Comparison of ENCODE assay signal across 10 mouse cellular contexts in the genomic region with DNA sequence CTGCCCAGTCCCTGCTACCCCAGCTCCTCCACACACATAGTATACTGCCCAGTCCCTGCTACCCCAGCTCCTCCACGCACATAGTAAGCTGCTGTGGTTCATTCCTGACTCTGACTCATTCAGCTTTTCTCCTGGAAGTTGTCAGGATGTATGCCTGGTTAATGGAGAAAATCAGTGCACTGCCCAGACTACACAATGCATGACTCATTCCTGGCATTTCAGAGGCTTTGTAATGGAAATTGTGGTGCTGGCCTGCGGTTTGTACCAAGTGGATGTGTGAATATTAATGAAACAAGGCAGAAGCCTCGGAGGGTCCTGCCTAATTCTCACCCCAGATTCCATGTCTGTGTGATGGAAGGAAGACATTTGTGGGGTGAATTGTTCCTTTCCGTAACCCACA.
DNase-seq lines count a peak whose midpoint lies in the region; ATAC-seq and TF ChIP-seq lines count a peak whose summit lies in the region.
"Had no signal": no experiment of that assay in that cellular context is flagged by ENCODE, and none has a peak within 500 bp of the region (broad histone marks: within the 10 kb centered on the region; RNA-seq: fewer than 3 reads in every experiment).

No protein-coding gene starts in this region.

- 29% methylated on average over 4 of the region's 4 CpGs for WGBS in heart, embryonic 14.5 days
- WGBS in forebrain, embryonic 12.5 days = 9% methylated on average over 4 of the region's 4 CpGs
- 18% methylated on average over 4 of the region's 4 CpGs for WGBS in midbrain, postnatal 0 days

- H3K36me3 ChIP-seq in heart, embryonic 14.5 days (ENCODE audit: control insufficient read depth, insufficient read depth, low read length) = peaks cover 3% of the 10 kb centered on the region; the same call in 1 of the 2 replicates
- H3K36me3 ChIP-seq in forebrain, embryonic 12.5 days (replicated peaks) = no peaks in the 10 kb centered on the region
- H3K36me3 ChIP-seq in midbrain, postnatal 0 days (ENCODE audit: insufficient read depth, low read length) = no peaks in the 10 kb centered on the region
- H3K36me3 ChIP-seq: G1E had no signal

- in situ Hi-C loops in Patski (cut with MboI; ENCODE audit: low pct_unique_long_range_greater_than_20kb) = no loop called here

- no peak for TF ChIP-seq CTCF in Patski (IDR thresholded peaks at IDR 0.05)
- TF ChIP-seq CTCF in midbrain, postnatal 0 days (IDR thresholded peaks at IDR 0.05) = no peak

- POLR2A ChIA-PET in Patski (lab: Charles Lee) = no interaction called here

- peak overlapping the region; percentile 31 to 72 for H3K27ac ChIP-seq in heart, embryonic 14.5 days (replicated peaks in 1 of 2; ENCODE audit: control insufficient read depth in 1 of 2, insufficient read depth in 1 of 2, low read depth in 2 of 2, low read length in 2 of 2)
- H3K27ac ChIP-seq in forebrain, embryonic 12.5 days = 0 out of 2 replicates have a peak overlapping the region, but pooled peaks have one; percentile 56
- H3K27ac ChIP-seq in midbrain, postnatal 0 days (ENCODE audit: low read depth, low read length) = no peak overlapping the region

- H3K4me1 ChIP-seq in heart, embryonic 14.5 days (ENCODE audit: control insufficient read depth in 2 of 2, insufficient read depth in 2 of 2, low read length in 2 of 2) = peaks cover 24 to 41% of the 10 kb centered on the region in 2 experiments
- H3K4me1 ChIP-seq in forebrain, embryonic 12.5 days = peaks cover 17% of the 10 kb centered on the region
- 0 out of 2 replicates have a peak, but pooled peaks cover 4% of the 10 kb centered on the region for H3K4me1 ChIP-seq in midbrain, postnatal 0 days (ENCODE audit: insufficient read depth, low read length)

- ATAC-seq in heart, embryonic 14.5 days (ENCODE audit: insufficient number of reproducible peaks, insufficient read depth, low FRiP score, low read depth) = peak; percentile 39; the same call in 1 of the 2 replicates
- peak; percentile 98 for ATAC-seq in Patski
- peak; percentile 81; the same call in 1 of the 2 replicates for ATAC-seq in forebrain, embryonic 12.5 days (ENCODE audit: low FRiP score)
- 0 out of 2 replicates have a peak, but pooled peaks have one; percentile 34 for ATAC-seq in midbrain, postnatal 0 days (ENCODE audit: low FRiP score)

- H3K4me2 ChIP-seq in heart, embryonic 14.5 days (ENCODE audit: low read length) = no peak overlapping the region
- H3K4me2 ChIP-seq in forebrain, embryonic 12.5 days = no peak overlapping the region
- no peak overlapping the region for H3K4me2 ChIP-seq in midbrain, postnatal 0 days (ENCODE audit: low read depth, low read length, poor library complexity, severe bottlenecking)

- H3K9ac ChIP-seq in heart, embryonic 14.5 days (ENCODE audit: low read length) = no peak overlapping the region
- H3K9ac ChIP-seq in forebrain, embryonic 12.5 days = no peak overlapping the region
- no peak overlapping the region for H3K9ac ChIP-seq in midbrain, postnatal 0 days (replicated peaks; ENCODE audit: low read length, poor library complexity, severe bottlenecking)

- H3K27me3 ChIP-seq in heart, embryonic 14.5 days (ENCODE audit: control insufficient read depth, insufficient read depth, low read length) = no peaks in the 10 kb centered on the region
- H3K27me3 ChIP-seq in Patski = no peaks in the 10 kb centered on the region
- no peaks in the 10 kb centered on the region for H3K27me3 ChIP-seq in forebrain, embryonic 12.5 days
- H3K27me3 ChIP-seq in midbrain, postnatal 0 days (ENCODE audit: insufficient read depth, low read length) = no peaks in the 10 kb centered on the region

- CTCF ChIA-PET in Patski (lab: Charles Lee) = no interaction called here

- DNase-seq in heart, adult 9 months (ENCODE audit: low spot score in 2 of 2) = no peak
- DNase-seq in Patski (ENCODE audit: low read depth, low spot score) = peak; percentile 93
- DNase-seq in midbrain, postnatal 0 days (ENCODE audit: low spot score) = peak; percentile 73
- no peak for DNase-seq in yolk sac, embryonic 10.5 days (ENCODE audit: low spot score)
- DNase-seq in urinary bladder, adult 18-20 months (ENCODE audit: low spot score in 2 of 2) = no peak
- no peak for DNase-seq in natural killer cell, adult 2 months (ENCODE audit: low spot score in 2 of 2)
- DNase-seq: kidney, adult 11 months had no signal

- H3K4me3 ChIP-seq in heart, embryonic 14.5 days (ENCODE audit: control insufficient read depth in 1 of 2, insufficient read depth in 1 of 2, low read depth in 1 of 2, low read length in 2 of 2) = no peak overlapping the region
- no peak overlapping the region for H3K4me3 ChIP-seq in forebrain, embryonic 12.5 days (replicated peaks)
- no peak overlapping the region for H3K4me3 ChIP-seq in midbrain, postnatal 0 days (ENCODE audit: low read depth, low read length)

- H3K9me3 ChIP-seq in heart, embryonic 14.5 days (ENCODE audit: control insufficient read depth, low read length) = no peaks in the 10 kb centered on the region
- no peaks in the 10 kb centered on the region for H3K9me3 ChIP-seq in forebrain, embryonic 12.5 days
- H3K9me3 ChIP-seq in midbrain, postnatal 0 days (ENCODE audit: low read length) = no peaks in the 10 kb centered on the region
- H3K9me3 ChIP-seq: G1E had no signal

Comparison
In these comparisons a context has a peak if more than half of its experiments do, and no peak if none do; other contexts are left out.
1. ATAC-seq: peak in every context shown above with its lines; median percentile 98 in Patski; 81 in forebrain, embryonic 12.5 days; 39 in heart, embryonic 14.5 days; 34 in midbrain, postnatal 0 days.
2. DNase-seq: peak in Patski (single experiment) and midbrain, postnatal 0 days (single experiment); none in heart, adult 9 months (0 of 2), yolk sac, embryonic 10.5 days (single experiment), urinary bladder, adult 18-20 months (0 of 2) and natural killer cell, adult 2 months (0 of 2).